Mouse (Mus musculus) spleen, postnatal 14 days (tissue): ENCODE results near the gene Zbtb8os.

ENCODE experiments used
- DNase-seq, 2 experiments: peaks; one replicate each; pipeline ENCODE4 v3.0.0; 2021 to 2022; ENCODE audit warnings: low spot score in 2 of 2

Zbtb8os gene

GRCm38 (mm10) chr4:129335216-129336074 is at the start of gene Zbtb8os, which contains the start of gene Rbbp4:
Zbtb8os (plus strand) TSS chr4:129335695.
Rbbp4 (minus strand) TSS chr4:129335370.
- peak; percentile 91 to 93 for DNase-seq

GRCm38 (mm10) chr4:129286001-129286682 is 49.4 kb upstream of the Zbtb8os start:
- no peak for DNase-seq

DNA sequence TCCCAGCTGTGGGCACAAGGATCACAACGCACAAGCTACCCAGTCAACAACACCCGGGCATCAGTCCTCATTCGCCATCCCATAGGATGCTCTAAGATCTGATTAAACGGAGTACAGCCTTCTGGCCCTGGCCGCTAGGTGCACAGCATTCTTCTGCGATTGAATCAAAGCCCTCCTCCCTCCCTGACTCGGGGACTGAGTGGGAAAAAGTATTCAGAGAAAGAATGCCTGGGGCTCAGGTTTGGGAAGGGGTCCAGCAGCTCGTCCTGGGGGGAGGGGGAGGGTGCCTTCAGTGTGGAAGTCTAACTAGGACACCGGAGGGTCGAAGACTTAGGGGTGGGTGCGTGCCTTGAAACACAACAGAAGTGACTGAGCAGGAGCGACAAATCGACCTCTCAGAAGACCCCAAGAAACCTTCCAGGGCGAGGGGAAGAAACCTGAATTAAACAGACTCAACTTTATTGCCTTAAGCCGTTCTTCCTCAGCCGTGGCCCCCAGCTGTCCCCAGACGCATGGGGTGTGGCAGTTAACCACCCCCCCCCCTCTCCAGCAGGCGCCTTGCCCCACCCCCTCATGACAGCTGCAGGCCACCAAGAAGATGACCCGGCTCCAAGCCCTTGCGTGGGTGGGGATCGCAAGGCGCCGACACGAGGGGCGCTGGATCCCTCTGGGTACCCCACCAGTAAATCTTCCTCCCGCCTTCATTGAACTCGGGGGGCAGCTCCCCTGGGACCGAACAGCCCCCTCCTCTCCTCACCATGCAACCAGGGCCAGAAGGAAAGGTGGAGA is 48.6 kb upstream of the Zbtb8os start:
- no peak for DNase-seq

DNA sequence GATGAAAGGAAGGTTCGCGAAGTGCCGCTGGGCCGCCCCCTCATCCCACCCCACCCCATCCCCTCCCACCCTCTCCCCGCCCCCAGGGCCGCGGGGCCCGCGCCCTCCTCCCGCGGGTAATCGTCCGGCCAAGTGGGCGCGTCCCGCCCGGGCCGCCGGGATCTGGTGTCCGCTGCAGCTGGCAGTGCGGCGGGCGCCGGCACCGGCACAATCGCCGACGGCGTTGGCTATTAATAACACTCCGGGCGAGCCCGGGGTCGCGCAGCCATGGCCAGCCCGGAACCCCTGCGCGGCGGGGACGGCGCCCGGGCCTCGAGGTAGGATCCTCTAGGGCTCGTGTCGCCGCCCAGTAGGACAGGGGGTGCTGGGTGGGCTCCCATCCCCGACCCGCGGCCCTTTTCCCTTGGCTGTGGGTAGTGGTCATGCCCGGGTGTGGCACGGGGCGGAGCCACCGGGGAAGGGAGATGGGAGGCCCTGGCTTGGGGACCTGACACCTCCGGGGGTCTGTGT is 48.0 kb upstream of the Zbtb8os start, which contains the start of gene Sync:
TSS of gene Sync (plus strand) at position 146 of the 510 bp plus-strand sequence.
- DNase-seq: no peak

GRCm38 (mm10) chr4:129288067-129288466 is 47.4 kb upstream of the Zbtb8os start:
- DNase-seq: no peak

GRCm38 (mm10) chr4:129289671-129290070 is 45.8 kb upstream of the Zbtb8os start:
- no peak for DNase-seq

DNA sequence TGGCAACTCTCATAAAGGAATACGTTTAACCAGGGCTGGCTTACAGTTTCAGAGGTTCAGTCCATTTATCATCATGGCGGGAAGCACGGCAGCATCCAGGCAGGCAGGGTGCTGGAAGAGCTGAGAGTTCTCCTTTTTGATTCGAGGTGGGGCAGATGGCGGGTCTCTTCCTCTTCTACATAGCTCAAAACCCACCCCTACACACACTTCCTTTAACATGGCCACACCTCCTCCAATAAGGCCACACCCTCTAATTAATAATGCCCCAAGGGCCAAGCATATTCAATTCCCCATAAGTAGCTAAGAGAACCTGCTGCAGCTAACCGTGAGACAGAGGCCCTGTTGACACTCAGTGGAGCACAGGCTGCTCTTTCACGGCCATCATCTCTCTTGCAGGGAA is 42.7 kb upstream of the Zbtb8os start:
- DNase-seq: no peak

GRCm38 (mm10) chr4:129293702-129294101 is 41.8 kb upstream of the Zbtb8os start:
- DNase-seq: no peak

DNA sequence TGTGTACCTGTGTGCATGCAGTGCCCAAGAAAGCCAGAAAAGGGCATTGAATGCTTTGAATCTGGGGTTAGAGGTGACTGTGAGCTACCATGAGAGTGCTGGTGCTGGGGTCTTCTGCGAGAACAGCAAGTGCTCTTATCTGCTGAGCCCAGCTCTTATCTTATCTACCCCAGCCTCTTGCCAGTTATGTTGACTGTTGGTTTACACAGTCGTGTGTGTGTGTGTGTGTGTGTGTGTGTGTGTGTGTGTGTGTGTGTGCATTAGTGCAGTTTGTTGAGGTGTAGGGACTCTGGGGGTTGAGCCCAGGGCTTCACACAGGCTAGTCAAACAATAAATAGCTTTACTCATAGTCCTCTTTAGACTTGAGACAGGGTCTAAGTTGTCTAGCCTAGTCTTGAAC is 40.3 kb upstream of the Zbtb8os start:
- DNase-seq: no peak

DNA sequence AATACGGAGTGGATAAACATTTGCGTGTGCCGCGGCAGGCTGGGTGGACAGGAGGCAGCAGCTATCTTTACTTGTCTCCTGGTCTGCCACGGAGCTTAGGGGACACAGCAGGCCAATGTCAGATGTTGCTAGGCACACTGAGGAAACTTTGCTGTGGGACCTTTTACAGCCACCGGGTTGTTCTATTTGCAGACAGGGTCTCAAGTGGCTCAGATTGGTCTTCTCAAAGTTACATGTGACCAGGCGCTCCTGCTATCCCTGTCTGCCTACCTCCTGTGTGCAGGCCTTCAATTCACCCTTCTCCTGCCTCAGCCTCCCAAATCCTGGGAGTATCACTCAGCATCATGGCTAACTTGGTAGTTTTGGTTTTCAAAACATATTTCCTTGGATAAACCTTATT is 39.4 kb upstream of the Zbtb8os start:
- no peak for DNase-seq

- DNase-seq: no peak
Measured at GRCm38 (mm10) chr4:129297724-129298123, 37.8 kb upstream of the Zbtb8os start.

- DNase-seq: no peak
Measured at GRCm38 (mm10) chr4:129299121-129299520, 36.4 kb upstream of the Zbtb8os start.

DNA sequence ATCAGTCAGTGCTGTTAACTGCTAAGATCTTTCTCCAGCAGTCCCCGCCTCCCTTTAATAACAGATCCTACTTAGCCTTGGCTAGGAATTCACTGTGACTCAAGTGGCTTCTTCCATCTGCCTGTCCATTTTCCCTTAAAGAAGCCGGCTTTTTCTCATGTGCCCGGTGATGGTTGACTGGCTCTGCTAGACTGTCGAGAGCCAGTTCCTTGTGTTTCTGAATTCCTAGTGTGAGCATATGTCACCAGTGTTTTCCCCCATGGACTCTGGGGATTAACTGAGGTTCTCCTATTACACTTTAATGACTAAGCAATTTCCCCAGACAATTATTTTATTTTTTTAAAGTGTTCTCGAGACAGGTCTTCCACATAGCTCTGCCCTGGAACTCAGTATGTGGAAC is 32.1 kb upstream of the Zbtb8os start:
- no peak for DNase-seq

DNA sequence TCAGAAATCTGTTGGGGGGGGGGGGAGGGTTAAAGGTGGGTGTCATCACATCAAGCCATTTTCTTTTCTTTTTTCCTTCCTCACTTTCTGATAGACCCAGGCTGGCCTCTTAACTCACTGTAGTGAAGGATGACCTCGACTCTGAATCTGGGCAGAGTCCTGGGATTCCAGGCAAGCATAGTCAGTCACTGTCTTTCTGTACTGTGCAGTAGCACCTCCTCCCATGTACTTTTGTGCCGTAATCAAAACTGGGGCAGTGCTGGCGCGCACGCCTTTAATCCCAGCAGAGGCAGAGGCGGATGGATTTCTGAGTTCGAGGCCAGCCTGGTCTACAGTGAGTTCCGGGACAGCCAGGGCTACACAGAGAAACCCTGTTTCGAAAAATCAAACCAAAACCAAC is 31.7 kb upstream of the Zbtb8os start:
- no peak for DNase-seq

DNA sequence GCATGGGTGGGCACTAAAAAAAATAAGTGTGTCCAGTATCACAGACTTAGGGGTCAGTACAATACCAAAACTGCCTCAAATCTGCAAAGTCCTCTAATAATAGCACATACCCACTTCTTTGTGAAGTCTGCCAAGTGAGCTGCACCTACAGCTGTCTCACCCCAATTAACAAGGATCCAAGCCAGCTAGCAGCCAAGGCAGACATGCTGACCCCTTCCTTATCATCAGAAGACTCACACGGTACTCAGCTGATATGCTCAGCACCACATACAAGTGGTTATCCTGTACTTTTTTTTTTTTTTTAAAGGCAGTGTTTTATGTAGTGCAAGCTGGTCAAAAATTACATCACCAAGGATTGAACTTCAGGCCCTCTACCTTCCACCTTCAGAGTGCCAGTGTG is 31.2 kb upstream of the Zbtb8os start:
- no peak for DNase-seq

DNA sequence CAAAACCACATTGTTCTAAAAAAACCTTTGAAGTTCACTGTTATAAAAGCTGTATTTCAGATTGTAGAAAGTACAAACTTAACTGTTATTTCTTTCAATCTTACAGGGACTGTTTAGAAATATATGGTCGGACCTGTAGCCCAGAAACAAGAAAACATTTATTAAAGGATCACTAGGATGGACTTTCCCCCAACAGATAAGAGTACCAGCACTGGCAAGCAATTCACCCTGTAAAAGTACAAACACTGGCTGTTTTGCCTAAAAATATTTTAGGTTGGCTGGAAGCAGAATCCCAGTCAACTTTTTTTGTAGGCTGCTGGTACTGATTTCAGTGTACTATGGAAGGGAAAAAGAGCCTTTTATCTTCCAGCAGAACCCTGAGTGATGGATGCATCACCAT is 27.6 kb upstream of the Zbtb8os start:
- no peak for DNase-seq

- no peak for DNase-seq
Measured at GRCm38 (mm10) chr4:129313886-129314285, 21.6 kb upstream of the Zbtb8os start.

DNA sequence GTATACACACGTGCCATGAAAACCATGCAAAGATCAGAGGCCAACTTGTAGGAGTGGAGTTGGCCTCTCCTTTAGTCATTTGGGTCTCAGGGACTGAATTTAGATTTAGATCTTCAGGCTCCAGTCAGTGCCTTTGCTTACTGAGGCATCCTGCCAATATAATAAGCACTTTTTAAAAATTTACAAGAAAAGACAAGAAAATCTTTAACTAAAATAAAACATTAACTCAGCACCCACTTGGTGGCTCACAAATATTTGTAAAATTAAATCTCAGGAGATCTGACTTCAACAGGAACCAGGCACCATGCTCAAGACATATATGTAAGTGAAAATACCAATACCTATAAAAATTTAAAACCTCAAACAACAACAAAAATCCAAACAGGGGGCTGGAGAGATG is 14.6 kb upstream of the Zbtb8os start:
- DNase-seq: no peak

DNA sequence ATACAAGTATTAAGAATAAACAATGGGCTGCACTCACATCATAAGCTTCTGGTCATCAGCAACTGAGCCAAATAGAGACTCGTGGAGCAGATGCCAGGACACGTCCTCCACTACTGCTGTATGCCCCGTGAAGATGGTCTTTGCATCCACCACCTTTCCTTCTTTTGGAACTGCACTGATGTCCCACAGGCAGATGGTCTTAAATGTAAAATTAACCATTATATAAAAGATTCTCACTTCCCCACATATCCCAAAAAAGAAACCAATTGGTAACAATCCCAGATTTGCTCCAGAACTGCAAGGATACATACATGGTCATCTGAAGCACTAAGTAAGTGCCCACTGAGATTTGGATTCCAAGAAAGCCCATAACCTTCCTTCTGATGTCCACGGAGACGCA is 13.5 kb upstream of the Zbtb8os start:
- DNase-seq: no peak

GRCm38 (mm10) chr4:129323491-129323890 is 12.0 kb upstream of the Zbtb8os start:
- no peak for DNase-seq

DNA sequence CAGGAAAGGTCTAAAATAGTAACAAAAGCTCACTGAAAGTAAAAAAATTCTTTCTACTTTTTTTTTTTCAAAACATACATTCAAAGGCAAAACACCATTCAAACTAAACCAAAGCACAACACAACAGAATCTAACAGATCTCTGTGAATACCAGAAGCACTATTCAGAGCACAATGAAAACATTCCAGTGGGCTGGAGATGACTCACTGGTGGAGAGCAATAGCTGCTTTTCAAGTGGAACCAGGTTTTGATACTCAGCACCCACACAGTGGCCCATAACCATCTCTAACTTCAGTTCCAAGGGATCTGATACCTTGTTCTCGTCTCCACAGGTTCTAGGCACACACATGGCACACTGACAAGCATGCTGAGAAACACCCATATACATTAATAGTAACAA is 10.7 kb upstream of the Zbtb8os start:
- DNase-seq: no peak

DNA sequence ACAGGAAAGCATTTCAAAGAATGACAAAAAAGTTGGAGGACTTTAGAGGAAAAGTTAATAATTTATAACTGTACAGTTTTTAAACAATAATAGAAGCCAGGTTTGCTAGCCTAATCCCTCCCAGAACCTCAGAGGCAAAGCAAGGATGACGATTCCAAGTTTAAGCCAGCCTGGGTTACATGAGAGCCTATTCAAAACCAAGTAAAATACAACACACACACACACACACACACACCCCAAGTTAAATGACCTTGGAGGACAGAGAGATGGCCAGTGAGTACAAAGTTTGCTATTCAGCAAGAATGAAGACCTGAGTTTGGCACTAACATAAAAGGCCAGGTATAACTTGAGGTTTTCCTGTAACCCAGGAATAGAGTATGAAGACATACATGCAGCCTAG is 9.3 kb upstream of the Zbtb8os start:
- no peak for DNase-seq
